Mouse (Mus musculus) MEL (cell line): ENCODE measurements at regions not wholly inside any gene's neighbourhood (a gene's known extent, or its start where the extent isn't known, plus 50 kb on each side); places are given as distances from the start of the nearest gene placed in this dataset.

Source experiments
- DNase-seq: peaks from one replicate; pipeline ENCODE4 v3.0.0; 2011; ENCODE audit warnings: low read depth, low spot score
- H3K27ac ChIP-seq: 2 replicates; pipeline ENCODE4 v1.5.1; 2012; ENCODE audit warnings: low read depth, mild to moderate bottlenecking, control low read depth, low read length, moderate library complexity; ENCODE audit not compliant: control insufficient read depth
- H3K27me3 ChIP-seq, 2 experiments: fragments of 150-350 bp in 1 of 2; sonication (generic) in 1 of 2; 2 replicates each; pipeline ENCODE4 v1.6.1; 2012; ENCODE audit warnings: low read length in 2 of 2, mild to moderate bottlenecking in 2 of 2, improper control_type of control experiment in 1 of 2, moderate library complexity in 1 of 2; ENCODE audit not compliant: insufficient read depth in 2 of 2, control insufficient read depth in 1 of 2
- H3K36me3 ChIP-seq, 2 experiments: 2 replicates each; pipeline ENCODE4 v1.6.1; 2012 to 2014; ENCODE audit warnings: low read length in 2 of 2, improper control_type of control experiment in 1 of 2, inconsistent platforms in 1 of 2, mild to moderate bottlenecking in 1 of 2; ENCODE audit not compliant: insufficient read depth in 2 of 2, control insufficient read depth in 1 of 2
- H3K4me1 ChIP-seq, 2 experiments: fragments of 150-350 bp in 1 of 2; sonication (generic) in 1 of 2; 2 replicates each; pipeline ENCODE4 v1.6.1; 2012; ENCODE audit warnings: low read length in 2 of 2, improper control_type of control experiment in 1 of 2, mild to moderate bottlenecking in 1 of 2; ENCODE audit not compliant: insufficient read depth in 2 of 2, control insufficient read depth in 1 of 2
- H3K4me3 ChIP-seq, 2 experiments: fragments of 150-350 bp in 1 of 2; sonication (generic) in 1 of 2; 2 replicates each; pipeline ENCODE4 v1.5.1; 2012; ENCODE audit warnings: low read depth in 2 of 2, low read length in 2 of 2, mild to moderate bottlenecking in 2 of 2, moderate library complexity in 2 of 2, control low read depth in 1 of 2, improper control_type of control experiment in 1 of 2; ENCODE audit not compliant: control insufficient read depth in 1 of 2, insufficient read depth in 1 of 2
- H3K79me2 ChIP-seq: 2 replicates; pipeline ENCODE4 v1.6.1; 2012; ENCODE audit warnings: mild to moderate bottlenecking, low read length, moderate library complexity; ENCODE audit not compliant: control insufficient read depth, poor library complexity, insufficient read depth
- H3K9ac ChIP-seq: 2 replicates; pipeline ENCODE4 v1.6.1; 2012; ENCODE audit warnings: low read depth, mild to moderate bottlenecking, control low read depth, low read length, moderate library complexity; ENCODE audit not compliant: control insufficient read depth, poor library complexity, severe bottlenecking
- H3K9me3 ChIP-seq: fragments of 150-350 bp; sonication (generic); replicated peaks from 2 replicates; pipeline ENCODE4 v1.6.1; 2012; ENCODE audit warnings: mild to moderate bottlenecking, low read length, improper control_type of control experiment, moderate library complexity; ENCODE audit not compliant: insufficient read depth
- BHLHE40 ChIP-seq: IDR thresholded peaks from 2 replicates; pipeline ENCODE4 v1.6.1; 2012; ENCODE audit warnings: low read depth, mild to moderate bottlenecking, inconsistent platforms, low read length, improper control_type of control experiment, borderline replicate concordance
- CHD2 ChIP-seq: IDR thresholded peaks from 2 replicates; pipeline ENCODE4 v1.6.1; 2011; ENCODE audit warnings: low read length, improper control_type of control experiment
- CTCF ChIP-seq, 3 experiments: IDR thresholded peaks in 2 of 3; conservative IDR thresholded peaks in 1 of 3; 2 replicates each; pipeline ENCODE4 v1.5.1; 2011 to 2012; ENCODE audit warnings: low read length in 3 of 3, low read depth in 2 of 3, mild to moderate bottlenecking in 2 of 3, improper control_type of control experiment in 1 of 3, inconsistent platforms in 1 of 3, mixed read lengths in 1 of 3, moderate library complexity in 1 of 3; ENCODE audit not compliant: control insufficient read depth in 1 of 3, insufficient read depth in 1 of 3, poor library complexity in 1 of 3, severe bottlenecking in 1 of 3
- EP300 ChIP-seq, 2 experiments: IDR thresholded peaks; 2 replicates each; pipeline ENCODE4 v1.6.1; 2011; ENCODE audit warnings: improper control_type of control experiment in 2 of 2, low read length in 2 of 2, low read depth in 1 of 2, mild to moderate bottlenecking in 1 of 2
- GATA1 ChIP-seq: IDR thresholded peaks from 2 replicates; pipeline ENCODE4 v1.6.1; 2011; ENCODE audit warnings: low read depth, low read length, improper control_type of control experiment
- JUND ChIP-seq: IDR thresholded peaks from 2 replicates; pipeline ENCODE4 v1.6.1; 2011; ENCODE audit warnings: low read depth, mild to moderate bottlenecking, improper control_type of control experiment, low read length
- KAT2A ChIP-seq: conservative IDR thresholded peaks from 2 replicates; pipeline ENCODE4 v1.6.1; 2012; ENCODE audit warnings: low read depth, low read length, improper control_type of control experiment, inconsistent platforms
- MXI1 ChIP-seq: IDR thresholded peaks from 2 replicates; pipeline ENCODE4 v1.6.1; 2011; ENCODE audit warnings: mild to moderate bottlenecking, low read depth, low read length, improper control_type of control experiment
- NELFE ChIP-seq: IDR thresholded peaks from 2 replicates; pipeline ENCODE4 v1.6.1; 2011; ENCODE audit warnings: low read depth, low read length, improper control_type of control experiment
- POLR2AphosphoS5 ChIP-seq: IDR thresholded peaks from 2 replicates; pipeline ENCODE4 v1.6.1; 2012; ENCODE audit warnings: low read depth, borderline replicate concordance, mild to moderate bottlenecking, inconsistent platforms, low read length, moderate library complexity, mixed read lengths
- RAD21 ChIP-seq: IDR thresholded peaks from 2 replicates; pipeline ENCODE4 v1.6.1; 2011; ENCODE audit warnings: mild to moderate bottlenecking, low read depth, low read length, improper control_type of control experiment
- RCOR1 ChIP-seq: IDR thresholded peaks from 2 replicates; pipeline ENCODE4 v1.6.1; 2012; ENCODE audit warnings: low read depth, mild to moderate bottlenecking, inconsistent platforms, low read length, improper control_type of control experiment
- SMC3 ChIP-seq: IDR thresholded peaks from 2 replicates; pipeline ENCODE4 v1.6.1; 2011; ENCODE audit warnings: low read depth, low read length, improper control_type of control experiment
- TBP ChIP-seq: IDR thresholded peaks from 2 replicates; pipeline ENCODE4 v1.8.0; 2011; ENCODE audit warnings: low read depth, low read length, improper control_type of control experiment
- TCF12 ChIP-seq: IDR thresholded peaks from 2 replicates; pipeline ENCODE4 v1.6.1; 2014; ENCODE audit warnings: low read depth, mild to moderate bottlenecking, inconsistent platforms, low read length, improper control_type of control experiment, moderate library complexity
- UBTF ChIP-seq: IDR thresholded peaks from 2 replicates; pipeline ENCODE4 v1.6.1; 2012; ENCODE audit warnings: low read depth, mild to moderate bottlenecking, inconsistent platforms, low read length, improper control_type of control experiment, moderate library complexity, borderline replicate concordance; ENCODE audit not compliant: insufficient read depth
- ZC3H11A ChIP-seq: IDR thresholded peaks from 2 replicates; pipeline ENCODE4 v1.6.1; 2012; ENCODE audit warnings: low read depth, mild to moderate bottlenecking, inconsistent platforms, low read length, improper control_type of control experiment

DNA sequence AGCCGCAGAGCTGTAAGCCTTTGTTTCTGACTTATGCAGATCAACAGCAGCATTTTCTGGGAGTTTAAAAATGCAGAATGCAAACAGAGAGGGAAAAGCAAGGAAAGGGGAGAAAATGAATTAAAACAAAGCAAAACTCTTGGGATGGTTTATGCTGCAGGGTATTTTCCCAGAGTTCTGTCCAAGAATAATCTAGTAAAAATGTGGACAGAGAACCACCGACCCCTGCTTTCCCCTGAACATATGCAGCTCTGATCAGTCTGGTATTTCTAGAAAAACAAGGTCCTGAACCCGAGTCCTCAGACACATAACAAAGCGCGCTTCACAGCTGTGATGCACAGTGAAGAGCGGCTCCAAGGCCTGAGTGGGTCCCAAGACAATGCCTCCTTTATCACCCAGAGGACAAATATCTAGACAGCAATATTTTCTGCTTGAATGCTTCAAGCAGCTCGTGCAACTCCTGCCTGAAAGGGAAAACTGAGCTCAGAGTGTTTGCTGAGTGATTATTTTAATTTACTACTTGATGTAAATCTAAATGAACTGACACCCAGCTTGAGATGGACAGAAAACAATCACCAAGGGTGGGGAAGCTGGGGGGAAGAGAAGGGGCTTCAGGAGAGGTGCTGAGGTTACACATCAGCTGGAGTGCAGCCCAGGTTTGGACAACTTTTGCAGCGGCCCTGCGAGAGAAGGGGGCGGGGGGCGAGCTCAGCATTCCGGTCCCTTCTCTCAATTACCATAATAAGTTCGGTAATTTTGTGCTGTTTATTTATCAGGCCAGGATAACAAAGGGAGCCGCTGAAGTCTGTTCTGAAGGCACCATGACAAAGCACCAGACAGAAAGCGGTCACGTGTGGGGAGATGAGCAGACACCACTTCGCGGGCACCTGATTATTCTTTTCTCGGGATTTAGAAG is 853.6 kb downstream of the 5730522E02Rik start:
- Histone ChIP-seq H3K9ac (no peak overlapping the region), H3K36me3 (no peaks in the 10 kb centered on the region), H3K4me3 (no peak overlapping the region), H3K9me3 (no peaks in the 10 kb centered on the region), H3K4me1 (no peaks in the 10 kb centered on the region), H3K27ac (no peak overlapping the region), H3K27me3 (no peaks in the 10 kb centered on the region), H3K79me2 (no peaks in the 10 kb centered on the region)
- no peak for TF ChIP-seq RAD21
- no peak for TF ChIP-seq NELFE
- no peak for TF ChIP-seq GATA1
- no peak for TF ChIP-seq TBP
- TF ChIP-seq UBTF, result no peak
- TF ChIP-seq POLR2AphosphoS5, result no peak
- TF ChIP-seq JUND, result no peak
- no peak for TF ChIP-seq SMC3
- TF ChIP-seq ZC3H11A, result no peak
- no peak for TF ChIP-seq TCF12
- no peak for TF ChIP-seq RCOR1
- TF ChIP-seq MXI1, result no peak
- no peak for TF ChIP-seq BHLHE40
- DNase-seq, result no peak

DNA sequence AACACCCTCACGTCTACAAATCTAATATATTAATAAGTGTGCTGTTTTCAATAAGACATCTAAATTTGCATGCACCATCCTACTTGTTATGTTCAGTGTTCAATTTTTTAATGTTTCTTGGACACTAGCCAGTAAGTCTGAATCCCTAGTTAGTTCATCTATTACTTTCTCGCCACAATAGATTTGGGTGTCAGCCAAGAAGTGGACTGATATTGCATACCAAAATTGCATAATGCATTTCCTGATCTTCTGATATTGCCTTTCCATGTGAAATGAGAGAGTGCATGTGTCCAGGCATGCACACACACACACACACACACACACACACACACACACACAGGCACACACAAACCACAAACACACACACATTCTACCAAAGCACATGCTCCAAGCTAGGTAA is 874.9 kb downstream of the 5730522E02Rik start:
- Histone ChIP-seq H3K79me2 (no peaks in the 10 kb centered on the region), H3K4me3 (no peak overlapping the region), H3K9ac (no peak overlapping the region), H3K27ac (no peak overlapping the region), H3K4me1 (no peaks in the 10 kb centered on the region), H3K36me3 (no peaks in the 10 kb centered on the region)
- DNase-seq, result no peak
- no peak for TF ChIP-seq NELFE
- TF ChIP-seq TCF12, result no peak
- no peak for TF ChIP-seq CHD2
- TF ChIP-seq EP300 (IDR thresholded peaks at IDR 0.05; ENCODE audit: low read depth in 1 of 2, low read length in 2 of 2), result no peak
- no peak for TF ChIP-seq KAT2A
- no peak for TF ChIP-seq CTCF (IDR thresholded peaks at IDR 0.05 in 2 of 3, conservative IDR thresholded peaks at IDR 0.05 in 1 of 3; ENCODE audit: control insufficient read depth in 1 of 3, insufficient read depth in 1 of 3, low read depth in 2 of 3, low read length in 3 of 3, poor library complexity in 1 of 3, severe bottlenecking in 1 of 3)
- TF ChIP-seq, all 39 proteins: peak for 0
- H3K27me3 ChIP-seq, result no peaks in the 10 kb centered on the region
- no peaks in the 10 kb centered on the region for H3K9me3 ChIP-seq
